In genomic region chr15:67345179-67346148, GRCm38 (mm10) we compare ENCODE assay signal across 20 mouse cellular contexts.
DNase-seq lines count a peak whose midpoint lies in the region; ATAC-seq and TF ChIP-seq lines count a peak whose summit lies in the region.
"Had no signal": no experiment of that assay in that cellular context is flagged by ENCODE, and none has a peak within 500 bp of the region (broad histone marks: within the 10 kb centered on the region; RNA-seq: fewer than 3 reads in every experiment).

No protein-coding gene starts in this region.

- H3K9ac ChIP-seq in lung, postnatal 0 days (replicated peaks; ENCODE audit: low read depth), result no peak overlapping the region
- no peak overlapping the region for H3K9ac ChIP-seq in stomach, postnatal 0 days (ENCODE audit: low read length)
- H3K9ac ChIP-seq: liver, embryonic 13.5 days; stomach, embryonic 15.5 days had no signal

- H3K27ac ChIP-seq in lung, postnatal 0 days (ENCODE audit: low read length), result no peak overlapping the region
- no peak overlapping the region for H3K27ac ChIP-seq in stomach, postnatal 0 days (replicated peaks)
- H3K27ac ChIP-seq: layer of hippocampus, adult 2 months; liver, embryonic 13.5 days; midbrain, embryonic 10.5 days; stomach, embryonic 15.5 days had no signal

- H3K27me3 ChIP-seq in lung, postnatal 0 days (replicated peaks; ENCODE audit: insufficient read depth, low read length), result no peaks in the 10 kb centered on the region
- no peaks in the 10 kb centered on the region for H3K27me3 ChIP-seq in stomach, postnatal 0 days (ENCODE audit: control insufficient read depth, insufficient read depth, low read length)
- H3K27me3 ChIP-seq: liver, embryonic 13.5 days; stomach, embryonic 15.5 days had no signal

- no peak for TF ChIP-seq EP300 in lung, postnatal 0 days (IDR thresholded peaks at IDR 0.05)
- no peak for TF ChIP-seq EP300 in stomach, postnatal 0 days (optimal IDR thresholded peaks at IDR 0.05)

- H3K4me3 ChIP-seq in lung, postnatal 0 days (ENCODE audit: low read depth, low read length), result no peak overlapping the region
- H3K4me3 ChIP-seq in stomach, postnatal 0 days (ENCODE audit: low read depth, low read length), result no peak overlapping the region
- H3K4me3 ChIP-seq: layer of hippocampus, adult 2 months; liver, embryonic 13.5 days; midbrain, embryonic 10.5 days; stomach, embryonic 15.5 days had no signal

- peak; percentile 93 for DNase-seq in heart, adult 11 months
- DNase-seq in heart, postnatal 4 days, result no peak
- peak; percentile 25 for DNase-seq in lung, postnatal 36 days
- no peak for DNase-seq in lung, postnatal 0 days (ENCODE audit: low spot score)
- no peak for DNase-seq in stomach, postnatal 0 days (ENCODE audit: low spot score)
- DNase-seq in cerebellum, postnatal 14 days, result no peak
- DNase-seq: cerebellum, adult 18-20 months; embryo, embryonic 11 days; kidney, adult 9 months; liver, embryonic 13.5 days; right cerebral cortex, postnatal 4 days; thymus, postnatal 36 days had no signal

- TF ChIP-seq CTCF in lung, postnatal 0 days (IDR thresholded peaks at IDR 0.05), result no peak
- TF ChIP-seq CTCF in stomach, postnatal 0 days (IDR thresholded peaks at IDR 0.05; ENCODE audit: low read depth), result no peak

- no peaks in the 10 kb centered on the region for H3K36me3 ChIP-seq in lung, postnatal 0 days (ENCODE audit: insufficient read depth, low read length)
- no peaks in the 10 kb centered on the region for H3K36me3 ChIP-seq in stomach, postnatal 0 days (ENCODE audit: control insufficient read depth, insufficient read depth, low read length)
- H3K36me3 ChIP-seq: G1E; liver, embryonic 13.5 days; midbrain, embryonic 10.5 days; stomach, embryonic 15.5 days had no signal

- H3K4me2 ChIP-seq in lung, postnatal 0 days (replicated peaks; ENCODE audit: low read depth, low read length), result no peak overlapping the region
- H3K4me2 ChIP-seq in stomach, postnatal 0 days (replicated peaks; ENCODE audit: low read depth), result no peak overlapping the region
- H3K4me2 ChIP-seq: liver, embryonic 13.5 days; stomach, embryonic 15.5 days had no signal

- H3K9me3 ChIP-seq in lung, postnatal 0 days (ENCODE audit: low read length), result no peaks in the 10 kb centered on the region
- no peaks in the 10 kb centered on the region for H3K9me3 ChIP-seq in stomach, postnatal 0 days (ENCODE audit: control insufficient read depth, low read length)
- H3K9me3 ChIP-seq: G1E; liver, embryonic 13.5 days; midbrain, embryonic 10.5 days; stomach, embryonic 15.5 days had no signal

- no peaks in the 10 kb centered on the region for H3K4me1 ChIP-seq in lung, postnatal 0 days (ENCODE audit: insufficient read depth, low read depth, low read length)
- H3K4me1 ChIP-seq in stomach, postnatal 0 days (replicated peaks; ENCODE audit: control insufficient read depth, insufficient read depth), result no peaks in the 10 kb centered on the region
- H3K4me1 ChIP-seq: liver, embryonic 13.5 days; midbrain, embryonic 10.5 days; stomach, embryonic 15.5 days had no signal

- ATAC-seq in lung, postnatal 0 days, result no peak
- peak; percentile 99 for ATAC-seq in granulocyte monocyte progenitor cell, adult 5-6 weeks (replicated peaks; ENCODE audit: poor library complexity, severe bottlenecking)
- ATAC-seq in neutrophil, adult 5-6 weeks (ENCODE audit: extremely low read depth, insufficient number of reproducible peaks, low FRiP score, poor library complexity, severe bottlenecking), result 0 out of 2 replicates have a peak, but pooled peaks have one; percentile 26
- no peak for ATAC-seq in stomach, postnatal 0 days (ENCODE audit: low FRiP score, low TSS enrichment)
- ATAC-seq: forebrain, embryonic 16.5 days; hindbrain, embryonic 16.5 days had no signal

- WGBS in lung, postnatal 0 days, result 70% methylated on average over 7 of the region's 7 CpGs
- 76% methylated on average over 7 of the region's 7 CpGs for WGBS in stomach, postnatal 0 days

Comparison
In these comparisons a context has a peak if more than half of its experiments do, and no peak if none do; other contexts are left out.
1. DNase-seq: peak in heart, adult 11 months (single experiment) and lung, postnatal 36 days (single experiment); none in heart, postnatal 4 days (single experiment), lung, postnatal 0 days (single experiment), stomach, postnatal 0 days (single experiment) and cerebellum, postnatal 14 days (0 of 2).
2. ATAC-seq: peak in granulocyte monocyte progenitor cell, adult 5-6 weeks (single experiment) and neutrophil, adult 5-6 weeks (single experiment); none in lung, postnatal 0 days (single experiment) and stomach, postnatal 0 days (single experiment).